Mouse (Mus musculus) liver, embryonic 14.5 days (tissue): Measurements from ENCODE around the gene Pmf1.

ENCODE experiments used
- CTCF ChIP-seq: IDR thresholded peaks from 2 replicates; pipeline ENCODE4 v1.5.1; 2016; ENCODE audit warnings: antibody characterized with exemption, low read depth, control low read depth
- EP300 ChIP-seq: IDR thresholded peaks from 2 replicates; pipeline ENCODE4 v1.6.1; 2016; ENCODE audit warnings: antibody characterized with exemption, low read depth

DNA sequence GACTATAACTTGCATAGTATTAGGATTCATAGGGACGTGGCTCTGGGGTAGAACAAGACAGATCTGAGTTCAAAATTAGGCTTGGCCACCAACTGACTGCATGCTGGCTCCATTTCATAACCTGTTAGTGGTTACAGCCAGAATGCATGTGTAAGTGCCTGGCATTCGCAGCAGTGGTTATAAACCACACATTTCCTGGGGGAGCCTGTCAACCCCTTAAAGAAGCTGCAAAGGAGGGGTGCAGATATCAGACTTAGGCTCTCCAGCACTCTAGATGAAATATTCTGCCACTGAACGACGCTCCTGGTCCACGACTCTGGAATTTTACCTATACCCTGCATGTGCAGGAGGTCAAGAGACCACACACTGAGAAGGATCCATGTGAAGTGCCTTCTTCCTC is 42.1 kb upstream of the Pmf1 start:
- TF ChIP-seq CTCF = no peak
- no peak for TF ChIP-seq EP300
